Mouse (Mus musculus) kidney, adult 2 months (tissue): Measurements from ENCODE around the gene C1ql4.

ENCODE experiments used
- CTCF ChIP-seq: fragments of 200-500 bp; conservative IDR thresholded peaks from 2 replicates; pipeline ENCODE4 v1.5.1; 2011; ENCODE audit warnings: low read depth, mild to moderate bottlenecking, control low read depth, low read length, moderate library complexity, mixed read lengths; ENCODE audit not compliant: insufficient read depth, insufficient read length
- POLR2A ChIP-seq: fragments of 200-500 bp; IDR thresholded peaks from one replicate; pipeline ENCODE4 v1.6.1; 2011; ENCODE audit warnings: low read depth, low read length, control low read depth

GRCm38 (mm10) chr15:99053373-99053772 lies 34.2 kb downstream of the C1ql4 start:
- TF ChIP-seq CTCF (no peak), POLR2A (no peak)
